Mouse (Mus musculus) liver, postnatal 0 days (tissue): ENCODE results near the gene Vmn2r85.

Experiments used
- CTCF ChIP-seq: sonication (generic); IDR thresholded peaks from 2 replicates; pipeline ENCODE4 v1.5.1; 2016; ENCODE audit warnings: antibody characterized with exemption, low read depth
- EP300 ChIP-seq: IDR thresholded peaks from 2 replicates; pipeline ENCODE4 v1.6.1; 2016; ENCODE audit warnings: antibody characterized with exemption, low read depth, mild to moderate bottlenecking

GRCm38 (mm10) chr10:130394232-130394631, 35.3 kb downstream of the Vmn2r85 start, which contains the start of gene Vmn2r84:
- TF ChIP-seq EP300 (no peak), CTCF (no peak)
